Mouse (Mus musculus) embryo, embryonic 10 days (tissue): ENCODE data around the gene Slc22a30.
"Not testable (repeated sequence)": the region's sequence is repeated elsewhere in the genome, so short reads cannot be mapped to it uniquely, and the experiment has no call there.

Experiments
- DNase-seq: peaks from one replicate; pipeline ENCODE4 v3.0.0-alpha.2; 2015; ENCODE audit warnings: low spot score

The Slc22a30 gene

GRCm38 (mm10) chr19:8405011-8405410 is at the start of gene Slc22a30:
Gene Slc22a30 (minus strand): TSS chr19:8405111.
- DNase-seq: not testable (repeated sequence)

- no peak for DNase-seq
These were observed 43.4 kb upstream of the Slc22a30 start for GRCm38 (mm10) chr19:8448321-8448720.

GRCm38 (mm10) chr19:8447516-8447915 is 42.6 kb upstream of the Slc22a30 start:
- DNase-seq: no peak

GRCm38 (mm10) chr19:8431051-8431662 is 26.2 kb upstream of the Slc22a30 start:
- no peak for DNase-seq

GRCm38 (mm10) chr19:8407290-8408021 is 2.5 kb upstream of the Slc22a30 start:
- DNase-seq: peak; percentile 4
